Mouse (Mus musculus) thymus, adult 2 months (tissue): ENCODE results near the gene Nadsyn1.

ENCODE experiments used
- CTCF ChIP-seq: fragments of 200-500 bp; IDR thresholded peaks from 2 replicates; pipeline ENCODE4 v1.5.1; 2012; ENCODE audit warnings: mild to moderate bottlenecking, control low read depth, low read length, moderate library complexity, borderline replicate concordance; ENCODE audit not compliant: control insufficient read depth, poor library complexity, insufficient read depth; ENCODE audit errors: extremely low read depth
- POLR2A ChIP-seq: fragments of 200-500 bp; IDR thresholded peaks from 2 replicates; pipeline ENCODE4 v1.6.1; 2012; ENCODE audit warnings: mild to moderate bottlenecking, low read length, control low read depth, moderate library complexity; ENCODE audit not compliant: control insufficient read depth, poor library complexity, insufficient read depth; ENCODE audit errors: extremely low read depth

DNA sequence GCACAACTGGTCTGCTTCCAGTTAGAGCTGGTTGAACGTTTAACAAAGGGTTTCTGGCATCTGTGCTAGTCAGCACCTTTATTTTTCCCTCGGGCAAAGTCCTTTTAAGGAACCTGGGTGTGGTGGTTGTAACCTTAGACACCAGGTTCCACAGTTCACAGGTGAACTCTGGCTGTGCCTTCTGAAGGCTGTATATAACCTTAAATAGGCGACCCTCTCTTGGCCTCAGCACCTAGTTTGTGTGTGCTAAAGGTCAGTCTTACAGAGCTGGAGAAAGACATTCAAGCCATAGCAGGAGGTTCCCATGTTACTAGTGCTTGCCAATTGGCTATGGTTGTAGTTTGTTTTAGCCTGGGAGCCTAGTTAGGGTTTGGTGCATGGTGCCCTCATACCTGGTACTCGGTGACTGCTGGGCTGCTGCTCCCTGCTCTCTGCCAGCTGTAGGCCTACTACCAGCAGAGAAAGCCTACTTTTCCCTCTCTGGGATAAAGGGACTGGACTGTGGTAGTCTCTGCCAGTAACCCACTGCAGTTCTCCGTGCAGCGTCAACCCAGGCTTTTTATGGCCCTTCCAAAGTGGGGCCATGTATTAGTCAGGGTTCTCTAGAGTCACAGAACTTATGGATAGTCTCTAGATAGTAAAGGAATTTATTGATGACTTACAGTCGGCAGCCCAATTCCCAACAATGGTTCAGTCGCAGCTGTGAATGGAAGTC, 26.3 kb upstream of the Nadsyn1 start:
- TF ChIP-seq CTCF (no peak), POLR2A (no peak)
